Mouse (Mus musculus) adipose tissue, adult 10 weeks (tissue): Measurements from ENCODE around the gene Lrp1. TPM values are rescaled to one million over a fixed set of nuclear protein-coding genes. Genes with fewer than 3 reads are reported as not detected.

Experiments
- polyA plus RNA-seq: library from polyadenylated mRNA; stranded (reverse); fragments of 350-450 nt; fragmentation: Illumina TruSeq; extraction: RNeasy Lipid Tissue Mini Kit (QIAGEN cat#74804); gene quantifications from one replicate; pipeline ENCODE4 v1.2.3, GENCODE M21; 2014; ENCODE audit warnings: low read depth, low replicate concordance

The Lrp1 gene
- polyA plus RNA-seq, result 188 TPM

GRCm38 (mm10) chr10:127620406-127621190 is at the start of gene Lrp1:
Gene Lrp1 (minus strand): TSS chr10:127621148.

GRCm38 (mm10) chr10:127668093-127669050 is 47.4 kb upstream of the Lrp1 start, which contains the start of gene Nab2:
Gene Nab2 (minus strand): TSS chr10:127668568.

DNA sequence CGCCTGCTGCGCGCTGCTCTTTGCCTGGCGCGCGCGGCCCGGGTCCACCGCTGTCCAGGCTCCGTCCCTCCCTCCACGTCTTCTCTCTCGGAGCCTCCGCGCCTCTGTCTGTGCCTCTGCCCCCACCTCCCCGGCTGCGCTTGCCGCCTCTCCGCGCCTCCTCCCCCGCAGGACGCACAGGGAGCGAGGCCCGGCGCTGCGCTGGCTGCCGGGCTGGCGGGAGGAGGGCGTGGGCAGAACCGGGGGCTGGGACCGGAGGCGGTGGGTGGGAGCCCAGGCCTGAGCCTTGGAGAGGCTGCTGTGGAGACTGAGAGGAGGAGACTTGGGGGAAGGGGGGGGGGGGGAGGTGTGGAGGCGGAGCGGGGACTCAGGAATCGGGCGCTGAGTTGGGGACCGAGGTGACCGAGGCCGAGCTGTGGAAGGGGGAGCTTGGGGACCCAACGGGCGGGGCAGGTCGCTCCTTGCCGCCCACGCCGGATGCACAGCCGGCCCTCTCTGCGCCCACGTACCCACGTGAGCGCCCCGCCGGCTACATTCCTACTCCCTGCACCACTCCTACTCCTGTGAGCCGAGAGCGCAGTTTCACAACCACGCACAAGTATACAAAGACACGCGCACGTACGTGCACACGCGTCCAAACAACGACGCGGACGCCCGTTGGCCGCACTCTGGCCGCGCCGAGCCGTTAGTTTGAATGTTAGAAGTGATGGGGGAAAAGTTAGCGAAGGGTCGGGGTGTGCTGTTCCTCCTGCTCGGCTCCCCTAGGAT is 45.7 kb upstream of the Lrp1 start, which contains the start of gene Nemp1:
Nemp1 (plus strand) TSS at position 401 of the 768 bp plus-strand sequence.

GRCm38 (mm10) chr10:127642772-127643552 is 22.0 kb upstream of the Lrp1 start, which contains the start of gene Stat6:
Gene Stat6 (plus strand): TSS chr10:127642986.

DNA sequence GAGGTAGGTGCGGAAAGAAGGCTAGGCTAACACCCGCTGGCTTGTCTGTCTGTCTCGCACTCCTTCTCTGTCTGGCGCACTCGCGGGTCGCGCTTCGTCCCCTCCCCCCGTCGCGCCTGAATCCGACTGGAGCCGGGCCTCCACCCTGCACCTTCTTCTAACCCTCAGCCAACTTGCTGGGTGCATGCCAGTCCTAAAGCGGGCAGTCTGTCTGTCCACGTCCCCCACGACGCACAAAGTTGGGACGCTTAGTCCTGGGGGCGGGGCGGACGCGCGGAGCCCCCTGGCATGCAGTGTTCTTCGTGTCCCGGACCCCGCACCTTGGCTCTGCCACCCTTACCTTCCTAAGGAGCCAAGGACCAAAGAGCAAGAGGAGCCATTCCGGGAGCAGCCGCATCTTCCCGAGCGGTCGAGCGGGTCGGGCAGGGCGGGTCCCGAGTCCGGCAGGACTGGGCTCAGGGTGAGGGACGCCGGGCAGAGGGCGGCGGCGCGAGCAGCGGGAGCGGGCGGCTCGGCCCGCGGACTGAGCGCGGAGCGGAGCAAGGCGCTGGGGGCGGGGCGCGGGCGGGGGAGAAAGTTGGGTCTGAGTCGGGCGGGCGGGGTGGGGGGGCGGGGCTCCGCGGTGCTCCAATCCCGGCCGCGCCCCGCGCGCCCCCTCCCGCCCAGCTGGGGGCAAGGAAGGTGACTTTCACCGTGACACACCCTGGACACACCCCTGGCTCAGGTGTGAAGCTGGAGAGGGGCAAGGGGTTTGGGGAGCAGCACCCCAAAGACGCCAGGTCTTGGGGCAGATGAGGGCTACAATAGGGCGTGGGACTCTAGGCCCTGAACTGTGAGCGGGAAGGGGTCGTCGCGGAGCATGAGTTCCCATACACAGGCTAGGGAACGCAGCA is 86.7 kb downstream of the Lrp1 start, which contains the start of gene Nxph4:
Nxph4 (minus strand) TSS at position 524 of the 893 bp plus-strand sequence.

DNA sequence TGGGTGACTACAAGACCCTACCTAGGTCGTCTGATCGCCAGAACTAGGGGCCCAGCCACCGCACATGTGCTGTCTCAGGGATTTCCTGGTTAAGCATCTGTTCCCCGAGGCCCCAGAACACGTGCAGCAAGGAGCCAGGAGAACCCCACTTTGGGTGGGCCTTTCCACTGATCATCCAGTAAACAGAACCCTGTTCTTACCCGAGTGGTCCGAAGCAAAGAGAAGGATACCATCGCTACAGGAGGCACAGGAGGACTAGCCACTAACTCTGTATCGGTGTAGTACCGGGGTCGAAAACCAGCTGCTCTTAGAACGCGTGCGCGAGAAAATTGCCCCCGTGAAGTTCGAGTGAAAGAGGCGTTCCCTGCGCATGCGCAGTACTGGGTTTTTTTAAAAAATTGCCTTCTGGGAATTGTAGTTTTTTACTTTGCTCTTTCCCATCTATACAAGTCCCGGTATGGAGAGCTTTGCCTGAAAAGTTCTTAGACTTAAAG is 98.8 kb downstream of the Lrp1 start, which contains the start of gene Shmt2:
Shmt2 (minus strand) TSS at position 357 of the 494 bp plus-strand sequence.

DNA sequence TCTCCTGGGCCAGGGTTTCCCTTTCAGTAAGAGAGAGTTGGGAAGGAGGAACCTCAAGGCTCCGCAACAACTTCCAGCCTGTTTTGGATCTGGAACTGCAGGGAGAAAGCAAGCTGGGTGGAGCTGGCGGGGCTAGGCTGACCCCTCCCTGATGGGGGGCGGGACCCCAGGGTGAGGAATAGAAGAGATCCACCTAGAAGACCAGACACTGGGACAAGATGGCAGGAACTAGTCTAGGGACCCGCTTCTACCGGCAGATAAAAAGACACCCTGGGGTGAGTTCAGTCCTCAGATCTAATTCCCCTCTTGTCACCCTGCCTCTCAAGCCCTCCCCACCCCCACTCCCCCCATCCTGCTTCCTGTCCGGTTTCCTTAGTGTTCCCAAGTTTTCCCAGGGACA is 106.2 kb downstream of the Lrp1 start, which contains the start of gene Ndufa4l2:
Ndufa4l2 (plus strand) TSS at position 204 of the 400 bp plus-strand sequence.

GRCm38 (mm10) chr10:127500894-127501893 is 119.8 kb downstream of the Lrp1 start, which contains the start of gene Stac3:
Gene Stac3 (plus strand): TSS chr10:127501686.

Other genes with a start within 250 kb of the Lrp1 start
- 70.1 TPM for gene R3hdm2, start 240.8 kb downstream of the Lrp1 start, polyA plus RNA-seq
- 2.2 TPM for gene Stac3, start 119.5 kb downstream of the Lrp1 start, polyA plus RNA-seq
- 10.1 TPM for gene Ndufa4l2, start 106.2 kb downstream of the Lrp1 start, polyA plus RNA-seq
- gene Shmt2, start 98.7 kb downstream of the Lrp1 start, polyA plus RNA-seq, result 75.6 TPM
- 23.4 TPM for gene Nxph4, start 86.6 kb downstream of the Lrp1 start, polyA plus RNA-seq
- gene Stat6, start 21.8 kb upstream of the Lrp1 start, polyA plus RNA-seq, result 62.2 TPM
- 9.3 TPM for gene Nemp1, start 45.8 kb upstream of the Lrp1 start, polyA plus RNA-seq
- 29.3 TPM for gene Nab2, start 47.4 kb upstream of the Lrp1 start, polyA plus RNA-seq
- 0.57 TPM for gene Myo1a, start 84.0 kb upstream of the Lrp1 start, polyA plus RNA-seq
- 2.5 TPM for gene Tac2, start 103.3 kb upstream of the Lrp1 start, polyA plus RNA-seq
- gene Zbtb39, start 118.4 kb upstream of the Lrp1 start, polyA plus RNA-seq, result 8.4 TPM
- 2.6 TPM for gene Gpr182, start 130.6 kb upstream of the Lrp1 start, polyA plus RNA-seq
- 1.0 TPM for gene Rdh1, start 138.6 kb upstream of the Lrp1 start, polyA plus RNA-seq
- gene Rdh16f1, start 138.6 kb upstream of the Lrp1 start, polyA plus RNA-seq, result 1.6 TPM
- gene Rdh9, start 155.2 kb upstream of the Lrp1 start, polyA plus RNA-seq, result not detected
- 5.6 TPM for gene Rdh16, start 180.0 kb upstream of the Lrp1 start, polyA plus RNA-seq
- gene Rdh19, start 228.8 kb upstream of the Lrp1 start, polyA plus RNA-seq, result not detected
- not detected for gene Rdh16f2, start 245.3 kb upstream of the Lrp1 start, polyA plus RNA-seq